Mouse (Mus musculus): ENCODE results near the gene Cotl1. TPM values are rescaled to one million over a fixed set of nuclear protein-coding genes. Genes with fewer than 3 reads are reported as not detected.
A peak's percentile ranks its signal among the peaks of the same experiment; 100 is the strongest.

The Cotl1 gene
- total RNA-seq, 2 experiments from 2014 or later: 96.5 to 100 TPM

GRCm38 (mm10) chr8:119825950-119826730, 14.2 kb downstream of the Cotl1 start:
- intact Hi-C loops (cut with DNase I): no loop called here
- no peak for DNase-seq (ENCODE audit: extremely low spot score in 1 of 2, low spot score in 2 of 2)

GRCm38 (mm10) chr8:119824809-119825273, 15.5 kb downstream of the Cotl1 start:
- intact Hi-C loops (cut with DNase I): no loop called here
- DNase-seq (ENCODE audit: extremely low spot score in 1 of 2, low spot score in 2 of 2): peak; percentile 43 to 73

DNA sequence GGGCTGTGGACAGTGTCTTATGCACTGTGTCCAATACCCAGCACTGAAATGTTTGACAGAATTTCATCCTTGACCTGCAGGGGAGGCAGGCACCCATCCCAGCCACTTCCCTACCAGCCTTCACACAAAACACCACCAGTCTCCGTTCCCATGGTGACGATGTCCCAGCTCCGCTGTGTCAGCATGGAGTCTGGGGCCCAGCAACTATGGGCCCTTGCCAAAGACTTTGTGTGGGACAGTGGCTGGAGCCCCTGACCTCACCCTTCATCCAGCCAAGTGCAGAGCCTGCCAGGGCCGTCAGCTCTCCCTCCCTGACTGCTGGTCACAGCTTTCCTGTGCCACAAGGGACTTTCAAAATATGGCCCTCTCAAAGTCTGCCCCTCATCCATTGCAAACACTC, 16.2 kb downstream of the Cotl1 start:
- peak; percentile 67 to 71 for DNase-seq (ENCODE audit: extremely low spot score in 1 of 2, low spot score in 2 of 2)
- intact Hi-C loops (cut with DNase I): no loop called here

GRCm38 (mm10) chr8:119823278-119823677, 17.1 kb downstream of the Cotl1 start:
- DNase-seq (ENCODE audit: extremely low spot score in 1 of 2, low spot score in 2 of 2): no peak
- intact Hi-C loops (cut with DNase I): no loop called here

GRCm38 (mm10) chr8:119821691-119822090, 18.7 kb downstream of the Cotl1 start:
- no peak for DNase-seq (ENCODE audit: extremely low spot score in 1 of 2, low spot score in 2 of 2)
- intact Hi-C loops (cut with DNase I): no loop called here

DNA sequence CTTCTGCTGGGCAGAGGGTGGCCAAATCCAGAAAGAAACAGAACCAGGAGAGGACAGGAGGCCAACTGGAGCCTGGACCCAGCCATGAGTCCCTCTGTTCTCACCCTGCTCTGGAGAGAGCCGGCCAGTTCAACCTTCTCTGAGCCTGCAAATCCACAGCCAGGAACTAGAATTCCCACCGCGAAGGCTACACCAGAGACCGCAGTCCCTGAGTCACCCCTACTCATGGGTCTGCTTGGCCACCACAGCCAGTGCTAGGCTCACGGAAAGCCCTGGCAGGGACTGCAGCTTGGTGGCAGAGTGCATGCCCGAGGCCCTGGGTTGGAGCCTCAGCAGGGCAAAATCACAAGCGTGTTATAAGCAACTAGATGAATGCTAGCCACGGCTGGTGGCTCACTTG, 20.4 kb downstream of the Cotl1 start:
- DNase-seq (ENCODE audit: extremely low spot score in 1 of 2, low spot score in 2 of 2): no peak
- intact Hi-C loops (cut with DNase I): no loop called here

DNA sequence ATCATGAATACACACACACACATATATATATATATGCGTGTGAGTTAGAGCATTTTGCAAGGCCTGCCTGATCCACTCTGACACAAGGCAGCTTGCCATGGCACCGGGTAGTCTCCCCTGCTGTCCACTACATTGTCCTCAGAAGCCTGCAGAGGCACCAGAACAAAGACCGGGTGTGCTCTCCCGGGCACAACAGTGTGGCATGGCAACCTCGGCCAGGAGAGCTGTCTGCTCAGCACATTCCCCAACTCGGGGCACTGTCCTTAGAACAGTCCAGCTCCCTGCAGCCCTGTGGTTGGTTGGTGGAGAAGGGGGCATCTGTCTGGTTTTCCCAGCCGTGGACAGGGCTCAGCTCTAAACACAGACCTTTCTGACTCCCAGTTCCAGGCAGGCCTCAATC, 21.0 kb downstream of the Cotl1 start:
- intact Hi-C loops (cut with DNase I): no loop called here
- no peak for DNase-seq (ENCODE audit: extremely low spot score in 1 of 2, low spot score in 2 of 2)

- intact Hi-C loops (cut with DNase I): no loop called here
- no peak for DNase-seq (ENCODE audit: extremely low spot score in 1 of 2, low spot score in 2 of 2)
These were observed 22.9 kb downstream of the Cotl1 start for GRCm38 (mm10) chr8:119817446-119817845.

DNA sequence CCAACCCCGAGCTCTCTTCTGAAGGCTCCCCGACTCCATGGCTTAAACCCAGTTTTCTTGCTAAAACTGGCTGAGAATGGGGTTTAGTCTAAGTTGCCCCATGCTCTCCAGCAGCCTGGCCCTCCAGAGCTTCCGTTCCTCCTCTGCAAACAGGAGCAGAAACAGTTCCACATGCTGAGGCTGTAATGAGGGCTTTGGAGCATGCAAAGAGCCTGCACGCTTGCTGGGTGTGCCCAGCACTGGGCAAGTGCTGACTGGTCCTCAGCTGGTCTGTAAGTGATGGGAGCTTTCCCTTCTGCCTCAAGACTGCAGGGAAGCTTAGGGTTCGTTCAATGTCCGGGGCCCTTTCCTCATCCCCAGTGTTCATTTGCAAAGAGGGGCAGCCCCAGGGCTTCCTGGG, 24.1 kb downstream of the Cotl1 start:
- intact Hi-C loops (cut with DNase I): no loop called here
- DNase-seq (ENCODE audit: extremely low spot score in 1 of 2, low spot score in 2 of 2): no peak

- peak in 1 of 2 experiments; percentile 65 for DNase-seq (ENCODE audit: extremely low spot score in 1 of 2, low spot score in 2 of 2)
These were observed 27.5 kb downstream of the Cotl1 start for GRCm38 (mm10) chr8:119812650-119813431.

GRCm38 (mm10) chr8:119811925-119812324, 28.4 kb downstream of the Cotl1 start:
- intact Hi-C loops (cut with DNase I): no loop called here
- DNase-seq (ENCODE audit: extremely low spot score in 1 of 2, low spot score in 2 of 2): no peak

More at GRCm38 (mm10) chr8:119812650-119813431, 27.5 kb downstream of the Cotl1 start:
- intact Hi-C loops (cut with DNase I): no loop called here

- DNase-seq (ENCODE audit: extremely low spot score in 1 of 2, low spot score in 2 of 2): no peak
- intact Hi-C loops (cut with DNase I): no loop called here
These were observed 29.3 kb downstream of the Cotl1 start for GRCm38 (mm10) chr8:119810953-119811499.

DNA sequence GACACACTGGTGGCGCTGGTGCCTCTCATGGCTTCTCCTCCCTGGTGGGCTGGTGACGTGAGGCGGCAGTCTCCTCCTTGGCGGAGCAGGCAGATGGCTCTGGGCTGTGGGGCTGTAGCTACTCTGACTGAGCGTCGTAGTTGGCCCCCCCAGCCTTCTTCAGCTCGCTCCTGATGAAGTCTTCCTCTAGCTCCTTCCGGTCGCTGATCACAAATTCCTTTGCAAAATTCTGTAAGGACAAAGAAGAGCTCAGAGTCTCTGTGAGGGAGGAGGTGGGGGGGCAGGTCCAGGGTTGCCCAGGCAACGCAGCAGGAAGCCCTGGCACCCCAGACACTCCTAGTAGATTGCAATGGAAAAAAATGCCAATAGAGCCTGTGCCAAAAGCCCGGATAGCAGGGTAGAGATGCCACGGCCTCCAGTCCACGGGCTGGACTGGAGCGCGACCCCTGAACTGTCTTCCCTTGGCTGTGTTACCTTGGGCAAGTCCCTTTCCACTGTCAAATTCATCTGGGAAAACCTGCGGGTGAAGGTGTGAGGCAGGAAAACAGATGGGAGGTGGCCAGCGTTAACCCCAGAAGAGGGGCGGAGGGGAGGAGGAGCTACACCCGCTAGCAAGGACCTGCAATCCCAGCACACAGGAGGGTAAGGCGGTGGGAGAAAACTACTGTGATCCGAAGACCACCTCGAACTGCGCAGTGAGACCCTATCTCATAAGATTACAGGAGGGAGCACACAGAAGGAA, 30.0 kb downstream of the Cotl1 start:
- intact Hi-C loops (cut with DNase I): no loop called here
- DNase-seq (ENCODE audit: extremely low spot score in 1 of 2, low spot score in 2 of 2): peak in 1 of 2 experiments; percentile 66

DNA sequence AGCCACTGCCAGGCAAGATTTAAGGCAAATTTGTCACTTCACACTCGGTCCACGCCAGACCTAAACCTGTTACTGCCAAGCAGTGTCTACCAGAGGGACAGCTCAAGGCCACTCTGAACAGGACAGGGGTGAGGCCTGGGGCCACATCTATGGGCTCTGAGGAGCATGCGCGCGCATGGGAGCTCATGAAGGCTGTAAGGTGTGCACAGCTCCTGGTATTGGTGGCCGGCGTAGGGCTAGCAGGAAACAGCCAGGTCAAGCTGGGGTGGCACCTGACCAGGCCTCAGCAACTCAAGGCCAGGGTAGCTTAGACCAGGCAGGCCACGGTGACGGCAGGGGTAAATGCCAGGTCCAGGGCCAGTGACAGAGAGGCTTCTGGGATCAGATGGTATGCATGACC, 30.7 kb downstream of the Cotl1 start:
- DNase-seq (ENCODE audit: extremely low spot score in 1 of 2, low spot score in 2 of 2): no peak
- intact Hi-C loops (cut with DNase I): no loop called here

- intact Hi-C loops (cut with DNase I): no loop called here
- DNase-seq (ENCODE audit: extremely low spot score in 1 of 2, low spot score in 2 of 2): no peak
These were observed 32.7 kb downstream of the Cotl1 start for GRCm38 (mm10) chr8:119807687-119808086.

- intact Hi-C loops (cut with DNase I): no loop called here
- DNase-seq (ENCODE audit: extremely low spot score in 1 of 2, low spot score in 2 of 2): peak; percentile 64 to 78
These were observed 33.7 kb downstream of the Cotl1 start for GRCm38 (mm10) chr8:119806422-119807263.

DNA sequence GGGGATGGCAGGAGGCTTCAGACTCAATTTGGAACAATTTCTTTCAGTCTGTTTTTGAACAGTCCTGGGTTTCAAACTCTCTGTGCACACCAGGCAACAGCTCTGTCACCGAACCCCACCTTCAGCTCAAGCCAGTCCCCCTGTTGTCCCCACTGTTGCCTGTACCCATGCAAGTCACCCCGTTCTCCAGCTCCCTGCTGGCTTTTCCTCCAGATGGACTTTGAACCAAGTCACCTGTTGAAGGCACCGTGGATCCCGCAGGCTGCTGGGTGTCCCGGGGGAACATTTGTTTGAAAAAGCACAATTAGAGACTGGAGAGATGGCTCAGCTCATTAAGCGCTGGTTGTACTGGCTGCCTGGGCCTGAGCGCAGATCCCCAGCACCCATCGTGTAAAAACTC, 35.1 kb downstream of the Cotl1 start:
- no peak for DNase-seq (ENCODE audit: extremely low spot score in 1 of 2, low spot score in 2 of 2)
- intact Hi-C loops (cut with DNase I): no loop called here

DNA sequence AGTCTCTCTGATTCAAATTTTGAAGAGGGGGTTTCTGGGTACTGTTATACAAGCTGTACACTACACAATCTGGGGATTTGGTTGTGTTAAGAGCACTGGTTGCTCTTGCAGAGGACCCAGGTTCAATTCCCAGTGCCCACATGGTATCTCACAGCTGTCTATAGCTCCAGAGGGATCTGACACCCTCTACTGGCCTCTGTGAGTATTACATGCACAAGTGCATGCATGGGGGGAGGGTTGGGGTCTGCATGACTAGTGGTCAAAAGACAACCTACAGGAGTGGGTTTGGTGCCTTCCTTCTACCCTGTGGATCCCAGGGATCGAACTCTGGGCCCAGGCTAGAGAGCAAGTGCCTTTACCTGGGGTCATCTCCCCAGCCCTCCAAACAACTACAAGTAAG, 37.8 kb downstream of the Cotl1 start:
- intact Hi-C loops (cut with DNase I): no loop called here
- no peak for DNase-seq (ENCODE audit: extremely low spot score in 1 of 2, low spot score in 2 of 2)
